Mouse (Mus musculus) midbrain, embryonic 14.5 days (tissue): Measurements from ENCODE around the gene Sh3d21. TPM values are rescaled to one million over a fixed set of nuclear protein-coding genes. Genes with fewer than 3 reads are reported as not detected.

Experiments used
- ATAC-seq: fragments of 200-750 bp; cut with Nextera tagmentation; 2 replicates; pipeline ENCODE4 v1.8.0; 2017; ENCODE audit warnings: moderate number of reproducible peaks, moderate library complexity; ENCODE audit not compliant: low FRiP score, low TSS enrichment
- DNase-seq: peaks from one replicate; pipeline ENCODE4 v3.0.0-alpha.2; 2015
- H3K27ac ChIP-seq: fragments of 300-500 bp; sonication (generic); replicated peaks from 2 replicates; pipeline ENCODE4 v1.5.1; 2014; ENCODE audit warnings: mild to moderate bottlenecking, low read depth, low read length, moderate library complexity
- H3K27me3 ChIP-seq: fragments of 300-500 bp; sonication (generic); 2 replicates; pipeline ENCODE4 v1.6.1; 2014; ENCODE audit warnings: low read length, control low read depth, mixed read lengths; ENCODE audit not compliant: control insufficient read depth, insufficient read depth
- H3K36me3 ChIP-seq: fragments of 300-500 bp; sonication (generic); 2 replicates; pipeline ENCODE4 v1.6.1; 2014; ENCODE audit warnings: low read length, control low read depth; ENCODE audit not compliant: control insufficient read depth, insufficient read depth
- H3K4me1 ChIP-seq: fragments of 300-500 bp; sonication (generic); 2 replicates; pipeline ENCODE4 v1.6.1; 2014; ENCODE audit warnings: mild to moderate bottlenecking, antibody characterized with exemption, low read length, control low read depth; ENCODE audit not compliant: control insufficient read depth, insufficient read depth
- H3K4me2 ChIP-seq: fragments of 300-500 bp; sonication (generic); 2 replicates; pipeline ENCODE4 v1.6.1; 2014; ENCODE audit warnings: mild to moderate bottlenecking, low read length, moderate library complexity
- H3K4me3 ChIP-seq: fragments of 300-500 bp; sonication (generic); replicated peaks from 2 replicates; pipeline ENCODE4 v1.5.1; 2014; ENCODE audit warnings: low read depth, low read length
- H3K9ac ChIP-seq: fragments of 300-500 bp; sonication (generic); replicated peaks from 2 replicates; pipeline ENCODE4 v1.6.1; 2014; ENCODE audit warnings: mild to moderate bottlenecking, low read length, moderate library complexity
- H3K9me3 ChIP-seq: fragments of 300-500 bp; sonication (generic); 2 replicates; pipeline ENCODE4 v1.6.1; 2016; ENCODE audit warnings: low read length, control low read depth, mixed read lengths; ENCODE audit not compliant: control insufficient read depth
- WGBS: fragments of 180-500 bp; shearing (Covaris S2); extraction: QIAGEN DNeasy Blood & Tissue Kit; methylation state at CpG from one replicate; pipeline ENCODE4 v1.1.7; 2014; 5-methylcytosine and 5-hydroxymethylcytosine counted together
- polyA plus RNA-seq: library from polyadenylated mRNA; unstranded; fragments of >200 nt; fragmentation: Nextera tagmentation; extraction: Ambion mirVana; gene quantifications from 2 replicates; pipeline ENCODE4 v1.2.1, GENCODE M21; 2014

Gene Sh3d21
- polyA plus RNA-seq, 1 experiment from 2014 or later: 0.89 TPM

DNA sequence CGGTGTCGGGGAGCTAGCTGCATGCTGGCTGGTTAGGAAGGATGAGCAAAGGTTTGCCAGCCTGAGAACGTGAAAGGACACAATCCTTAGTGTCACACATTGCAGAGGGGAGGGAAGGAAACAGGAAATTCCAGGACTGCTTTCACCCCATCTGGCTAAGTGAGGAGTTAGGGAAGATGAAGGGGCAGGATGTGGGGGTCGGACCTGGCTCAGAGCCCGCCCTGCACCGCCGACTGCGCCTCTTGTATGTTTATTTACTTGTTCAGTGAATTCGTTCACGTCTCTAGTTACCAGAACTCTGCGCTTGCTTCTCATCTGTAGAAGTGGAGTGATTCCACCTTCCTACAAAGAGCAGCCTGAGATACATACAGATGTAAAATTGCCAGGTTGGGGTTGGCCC, 32.8 kb downstream of the Sh3d21 start:
- DNase-seq: no peak
- no peak for ATAC-seq
- WGBS: 91% methylated on average over 11 of the region's 11 CpGs
- Histone ChIP-seq H3K27me3 (no peaks in the 10 kb centered on the region), H3K9me3 (no peaks in the 10 kb centered on the region), H3K9ac (no peak overlapping the region), H3K4me3 (no peak overlapping the region), H3K27ac (0 out of 2 replicates have a peak overlapping the region, but pooled peaks have one; percentile 14), H3K36me3 (peaks cover 73% of the 10 kb centered on the region), H3K4me1 (0 out of 2 replicates have a peak, but pooled peaks cover 3% of the 10 kb centered on the region), H3K4me2 (no peak overlapping the region)

DNA sequence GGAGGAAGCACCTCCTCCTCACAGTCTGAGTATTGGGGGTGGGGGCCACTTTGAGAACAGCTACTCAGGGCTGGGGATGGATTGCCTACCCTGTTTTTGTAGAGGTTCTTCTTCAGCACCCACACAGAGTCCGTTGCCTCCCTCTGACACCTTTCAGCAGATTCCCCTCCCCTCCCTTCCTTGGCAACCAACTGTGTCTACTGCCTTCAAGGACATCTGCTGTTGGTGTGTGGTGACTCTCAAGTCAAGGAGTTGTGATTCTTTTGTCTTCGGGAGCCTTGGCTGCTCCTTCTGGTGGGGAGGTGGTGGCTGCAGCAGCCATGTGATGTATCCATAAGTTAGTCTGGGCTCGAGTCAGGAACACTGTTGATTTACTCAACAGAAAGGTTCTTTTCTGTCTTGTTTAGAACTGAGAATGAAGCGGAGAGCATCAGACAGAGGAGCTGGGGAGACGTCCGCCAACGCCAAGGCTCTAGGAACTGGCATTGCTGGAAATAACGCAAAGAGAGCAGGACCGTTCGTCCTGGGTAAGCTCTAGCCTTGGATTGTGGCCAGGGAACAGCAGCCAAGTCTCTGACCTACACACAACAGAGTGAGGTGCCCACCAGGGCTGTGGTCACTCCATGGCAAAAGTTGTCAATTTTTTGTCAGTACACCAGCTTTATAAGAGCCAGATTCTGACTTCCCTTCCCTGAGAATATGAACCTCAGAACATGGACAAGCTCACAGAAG, 39.8 kb downstream of the Sh3d21 start:
- Histone ChIP-seq H3K36me3 (peaks cover 52% of the 10 kb centered on the region), H3K9ac (no peak overlapping the region), H3K27ac (no peak overlapping the region), H3K4me3 (no peak overlapping the region), H3K9me3 (peaks cover 7% of the 10 kb centered on the region), H3K4me2 (no peak overlapping the region), H3K27me3 (no peaks in the 10 kb centered on the region), H3K4me1 (no peaks in the 10 kb centered on the region)
- ATAC-seq (no peak), DNase-seq (no peak)
- WGBS: 89% methylated on average over 10 of the region's 10 CpGs

DNA sequence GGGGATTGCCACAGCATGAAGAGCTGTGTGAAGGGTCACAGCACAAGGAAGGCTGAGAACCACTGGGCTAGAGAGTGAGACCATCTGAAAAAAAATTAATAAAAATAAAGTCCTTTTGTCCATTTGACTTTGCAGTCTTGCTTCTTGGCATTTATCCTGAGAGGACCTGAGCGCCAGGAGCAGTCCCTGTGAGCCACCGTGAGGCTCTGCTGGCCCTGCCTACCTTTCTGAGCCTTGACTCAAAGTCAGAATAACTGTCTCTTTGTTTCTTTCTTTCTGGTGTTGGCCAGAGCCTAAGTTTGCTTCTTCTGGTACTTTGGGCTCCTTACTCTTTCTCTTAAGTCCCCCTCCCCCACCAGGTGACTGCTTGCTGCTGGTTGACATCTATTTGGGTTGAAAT, 42.8 kb downstream of the Sh3d21 start:
- Histone ChIP-seq H3K4me1 (no peaks in the 10 kb centered on the region), H3K4me3 (no peak overlapping the region), H3K27me3 (no peaks in the 10 kb centered on the region), H3K36me3 (peaks cover 36% of the 10 kb centered on the region), H3K27ac (no peak overlapping the region), H3K9ac (no peak overlapping the region), H3K9me3 (peaks cover 7% of the 10 kb centered on the region), H3K4me2 (no peak overlapping the region)
- WGBS: 98% methylated on average over 2 of the region's 2 CpGs
- ATAC-seq: no peak
- DNase-seq: no peak

DNA sequence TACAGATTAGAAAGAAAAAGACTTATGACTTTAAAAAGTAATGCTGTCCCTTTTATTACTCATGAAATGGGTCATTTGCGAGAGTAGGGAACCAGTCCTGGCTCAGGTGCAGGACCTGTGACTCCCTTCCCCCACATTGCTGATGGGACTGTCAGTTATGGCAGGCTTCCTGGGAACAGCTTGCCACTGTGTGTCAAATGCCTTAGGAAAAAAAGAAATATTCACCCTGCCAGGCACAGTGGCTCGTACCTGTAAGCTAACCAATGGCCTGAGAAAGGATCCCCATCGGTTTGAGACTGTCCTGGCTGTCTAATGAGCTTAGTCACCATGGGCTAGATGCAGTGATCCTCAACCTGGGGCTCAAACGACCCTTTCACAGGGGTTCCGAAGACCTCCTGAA, 43.2 kb downstream of the Sh3d21 start:
- no peak overlapping the region for H3K27ac ChIP-seq
- DNase-seq (no peak), ATAC-seq (no peak)
- H3K4me3 ChIP-seq: no peak overlapping the region
- 92% methylated on average over 5 of the region's 5 CpGs for WGBS
- no peaks in the 10 kb centered on the region for H3K27me3 ChIP-seq
- H3K9ac ChIP-seq: no peak overlapping the region
- no peak overlapping the region for H3K4me2 ChIP-seq
- no peaks in the 10 kb centered on the region for H3K4me1 ChIP-seq
- H3K9me3 ChIP-seq: peaks cover 7% of the 10 kb centered on the region
- peaks cover 31% of the 10 kb centered on the region for H3K36me3 ChIP-seq

DNA sequence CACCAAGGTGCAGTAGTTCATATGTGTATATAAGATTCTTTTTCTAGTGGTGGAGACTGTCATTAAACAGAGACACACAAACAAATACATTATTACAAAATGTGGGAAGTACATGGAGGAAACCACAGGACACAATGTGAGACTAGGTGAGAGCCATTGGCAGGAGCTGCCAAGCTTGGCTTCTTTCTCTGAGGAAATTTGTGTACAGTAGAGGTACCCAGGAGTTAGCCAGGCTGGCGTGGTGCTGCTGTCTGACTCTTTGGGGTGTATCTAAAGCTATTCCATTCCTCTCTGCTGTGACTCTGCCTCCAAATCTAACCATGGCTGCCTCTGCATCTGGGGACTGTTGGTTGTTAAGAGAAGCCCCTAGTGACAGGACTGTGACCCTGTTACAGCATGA, 44.2 kb downstream of the Sh3d21 start:
- H3K27ac ChIP-seq: no peak overlapping the region
- H3K9ac ChIP-seq: no peak overlapping the region
- 95% methylated on average over 1 of the region's 1 CpGs for WGBS

DNA sequence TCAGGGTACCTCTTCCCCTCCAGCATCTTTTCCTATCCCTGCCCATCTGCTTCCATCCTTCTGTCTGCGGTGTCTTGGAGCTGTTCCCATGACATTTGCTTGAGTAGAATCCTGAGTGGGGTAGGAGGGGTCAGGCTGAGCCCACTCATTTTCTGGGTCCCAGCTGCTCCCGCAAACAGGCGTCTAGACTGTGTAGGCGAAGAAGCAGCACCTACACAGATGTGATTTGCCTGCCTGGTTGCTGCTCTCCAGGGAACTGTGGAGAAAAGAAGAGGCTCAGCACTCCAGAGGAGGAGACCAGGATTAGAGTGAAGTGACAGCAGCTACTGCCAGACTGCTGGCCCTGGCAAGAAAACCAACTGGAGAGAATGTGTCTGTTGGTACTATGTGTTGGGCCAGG, 44.6 kb downstream of the Sh3d21 start:
- DNase-seq (no peak), ATAC-seq (no peak)
- H3K4me1 ChIP-seq: no peaks in the 10 kb centered on the region
- H3K9me3 ChIP-seq: peaks cover 7% of the 10 kb centered on the region
- no peak overlapping the region for H3K4me3 ChIP-seq
- no peaks in the 10 kb centered on the region for H3K27me3 ChIP-seq
- 79% methylated on average over 4 of the region's 4 CpGs for WGBS
- H3K36me3 ChIP-seq: peaks cover 18% of the 10 kb centered on the region; the same call in 1 of the 2 replicates
- no peak overlapping the region for H3K4me2 ChIP-seq
- 0 out of 2 replicates have a peak overlapping the region, but pooled peaks have one; percentile 17 for H3K9ac ChIP-seq
- no peak overlapping the region for H3K27ac ChIP-seq

More for the DNA sequence above, 44.2 kb downstream of the Sh3d21 start:
- no peak overlapping the region for H3K4me3 ChIP-seq
- no peak overlapping the region for H3K4me2 ChIP-seq
- ATAC-seq: no peak
- H3K36me3 ChIP-seq: peaks cover 21% of the 10 kb centered on the region; the same call in 1 of the 2 replicates
- H3K27me3 ChIP-seq: no peaks in the 10 kb centered on the region
- H3K9me3 ChIP-seq: peaks cover 7% of the 10 kb centered on the region
- DNase-seq: no peak
- H3K4me1 ChIP-seq: no peaks in the 10 kb centered on the region

DNA sequence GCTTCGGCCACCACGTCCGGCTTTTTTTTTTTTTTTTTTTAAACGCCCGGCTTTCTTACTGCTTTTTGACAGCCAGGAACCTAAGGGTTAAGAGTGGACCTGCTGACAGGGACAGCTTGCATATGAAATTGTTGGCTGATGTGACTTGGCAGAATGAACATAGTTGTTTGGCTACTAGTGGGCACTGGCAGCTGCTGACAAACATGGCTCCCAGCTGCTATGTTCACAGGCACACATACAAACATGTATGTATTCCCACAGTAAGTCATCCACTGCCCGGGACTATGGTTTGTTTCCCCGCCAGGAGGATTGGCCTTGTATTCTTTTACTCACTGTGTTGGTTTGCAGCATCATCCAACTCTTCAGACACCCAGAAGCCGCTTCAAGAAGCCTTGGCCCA, 46.2 kb downstream of the Sh3d21 start:
- no peak for DNase-seq
- WGBS: 83% methylated on average over 8 of the region's 8 CpGs
- Histone ChIP-seq H3K36me3 (peaks cover 17% of the 10 kb centered on the region; the same call in 1 of the 2 replicates), H3K4me3 (no peak overlapping the region), H3K27me3 (no peaks in the 10 kb centered on the region), H3K4me2 (no peak overlapping the region), H3K9me3 (peaks cover 7% of the 10 kb centered on the region), H3K27ac (no peak overlapping the region), H3K4me1 (no peaks in the 10 kb centered on the region), H3K9ac (no peak overlapping the region)
- ATAC-seq: no peak

DNA sequence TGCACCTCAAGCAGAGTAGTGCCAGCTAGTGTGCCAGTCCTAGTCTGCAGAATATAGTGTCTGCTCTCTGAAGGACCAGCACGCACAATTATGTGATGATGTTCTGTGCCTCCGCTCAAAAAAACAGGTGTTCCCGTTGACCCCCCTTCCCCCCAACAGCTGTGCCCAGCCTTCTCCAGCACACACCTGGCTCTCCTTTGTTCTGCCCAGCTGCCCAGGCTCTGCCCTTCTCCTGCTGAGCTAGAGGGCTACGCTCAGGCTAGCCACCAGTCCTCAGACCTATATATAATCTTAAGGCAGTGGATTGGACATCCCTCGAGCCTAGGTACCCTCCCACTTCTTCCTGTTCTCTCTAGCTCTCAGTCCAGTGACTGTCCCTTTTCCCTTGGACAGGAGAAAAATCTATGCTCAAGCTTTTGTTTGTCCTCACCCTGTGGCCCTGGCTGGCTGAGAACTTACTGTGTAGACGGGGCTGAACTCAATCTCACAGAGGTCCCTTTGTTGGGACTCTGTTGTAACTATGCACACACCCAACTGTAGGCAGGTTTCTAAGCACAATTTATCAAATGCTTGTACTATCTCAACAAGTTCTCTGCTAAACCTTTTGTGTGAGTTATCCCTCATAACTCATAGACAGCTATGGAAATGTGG, 47.3 kb downstream of the Sh3d21 start:
- Histone ChIP-seq H3K9ac (no peak overlapping the region), H3K4me3 (no peak overlapping the region), H3K9me3 (no peaks in the 10 kb centered on the region), H3K27me3 (no peaks in the 10 kb centered on the region), H3K36me3 (peaks cover 9% of the 10 kb centered on the region; the same call in 1 of the 2 replicates), H3K27ac (no peak overlapping the region), H3K4me2 (no peak overlapping the region), H3K4me1 (peaks cover 5% of the 10 kb centered on the region)
- DNase-seq (no peak), ATAC-seq (no peak)
- WGBS: 78% methylated on average over 6 of the region's 6 CpGs

DNA sequence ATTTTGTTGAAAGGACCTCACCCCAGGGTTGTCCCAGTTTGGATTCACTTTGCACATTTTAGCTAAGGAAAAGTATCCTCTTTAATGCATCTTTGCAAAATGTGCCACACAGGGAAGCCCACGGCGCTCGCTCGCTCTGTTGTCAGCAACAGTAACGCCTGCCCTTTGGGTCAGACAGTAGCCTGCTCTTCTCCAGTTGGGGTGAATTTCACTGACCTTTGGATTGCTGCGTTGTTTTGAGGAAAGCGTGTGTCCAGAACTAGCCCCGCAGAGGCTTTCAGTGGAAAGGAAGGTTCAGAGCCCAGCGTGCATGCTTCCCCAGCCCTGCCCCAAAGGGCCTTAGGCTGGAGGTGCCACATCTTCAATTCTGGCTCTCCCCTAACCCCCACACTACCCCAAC, 47.9 kb downstream of the Sh3d21 start:
- no peak overlapping the region for H3K9ac ChIP-seq
- H3K4me3 ChIP-seq: no peak overlapping the region
- H3K27me3 ChIP-seq: no peaks in the 10 kb centered on the region
- H3K4me1 ChIP-seq: peaks cover 10% of the 10 kb centered on the region
- ATAC-seq (no peak), DNase-seq (no peak)
- no peak overlapping the region for H3K4me2 ChIP-seq
- H3K27ac ChIP-seq: no peak overlapping the region
- no peaks in the 10 kb centered on the region for H3K9me3 ChIP-seq
- WGBS: 93% methylated on average over 9 of the region's 9 CpGs
- H3K36me3 ChIP-seq: peaks cover 8% of the 10 kb centered on the region; the same call in 1 of the 2 replicates
